ENCODE assay signal across 8 mouse cellular contexts in genomic region chr4:106317179-106318055, GRCm38 (mm10). TPM values are rescaled to one million over a fixed set of nuclear protein-coding genes. Genes with fewer than 3 reads are reported as not detected.
A peak's percentile ranks its signal among the peaks of the same experiment; 100 is the strongest.
DNase-seq lines count a peak whose midpoint lies in the region; ATAC-seq and TF ChIP-seq lines count a peak whose summit lies in the region.

No protein-coding gene starts in this region.

- H3K27ac ChIP-seq in layer of hippocampus, adult 2 months = peak overlapping the region; percentile 97
- H3K27ac ChIP-seq in ES-E14 (ENCODE audit: insufficient read depth, low read depth, low read length, poor library complexity, severe bottlenecking) = peak overlapping the region; percentile 9; the same call in 1 of the 2 replicates
- H3K27ac ChIP-seq in heart, embryonic 12.5 days (ENCODE audit: poor library complexity, severe bottlenecking) = peak overlapping the region; percentile 97
- H3K27ac ChIP-seq in liver, adult 2 months (replicated peaks; ENCODE audit: insufficient read depth, low read depth, low read length) = peak overlapping the region; percentile 89
- peak overlapping the region; percentile 80; the same call in 1 of the 2 replicates for H3K27ac ChIP-seq in stomach, embryonic 14.5 days (ENCODE audit: low read length)

- peaks cover 6 to 7% of the 10 kb centered on the region in 2 experiments for H3K4me1 ChIP-seq in ES-E14 (ENCODE audit: control insufficient read depth in 2 of 2, insufficient read depth in 2 of 2, low read length in 2 of 2, poor library complexity in 1 of 2)
- H3K4me1 ChIP-seq in heart, embryonic 12.5 days (replicated peaks) = peaks cover 40% of the 10 kb centered on the region
- H3K4me1 ChIP-seq in liver, adult 2 months (ENCODE audit: control insufficient read depth, insufficient read depth, low read length) = peaks cover 16% of the 10 kb centered on the region
- H3K4me1 ChIP-seq in stomach, embryonic 14.5 days (ENCODE audit: control insufficient read depth, insufficient read depth, low read length) = peaks cover 6% of the 10 kb centered on the region; the same call in 1 of the 2 replicates

- peak overlapping the region; percentile 98 for H3K9ac ChIP-seq in ES-E14 (ENCODE audit: insufficient read depth, low read depth, low read length, poor library complexity, severe bottlenecking)
- peak overlapping the region; percentile 99 for H3K9ac ChIP-seq in heart, embryonic 12.5 days
- peak overlapping the region; percentile 98 for H3K9ac ChIP-seq in liver, adult 2 months (ENCODE audit: low read depth, low read length)
- H3K9ac ChIP-seq in stomach, embryonic 14.5 days (replicated peaks; ENCODE audit: low read depth, low read length) = peak overlapping the region; percentile 98; the same call in 1 of the 2 replicates

- in situ Hi-C loops in ES-E14 (cut with MboI; ENCODE audit: low sequenced_read_pairs in 2 of 2, unreplicated experiment in 2 of 2) = no loop called here

- H3K79me2 ChIP-seq in liver, adult 2 months (ENCODE audit: control insufficient read depth, insufficient read depth, low read length) = peaks cover 29% of the 10 kb centered on the region

- no peak for TF ChIP-seq POLR2A in liver, adult 2 months (IDR thresholded peaks at IDR 0.05; ENCODE audit: extremely low read depth, insufficient read depth, low read length)

- H3K4me2 ChIP-seq in heart, embryonic 12.5 days = peak overlapping the region; percentile 86
- peak overlapping the region; percentile 81 for H3K4me2 ChIP-seq in stomach, embryonic 14.5 days (replicated peaks; ENCODE audit: low read depth, low read length)

- no peaks in the 10 kb centered on the region for H3K9me3 ChIP-seq in ES-E14 (ENCODE audit: control insufficient read depth, insufficient read depth, low read depth, low read length)
- no peaks in the 10 kb centered on the region for H3K9me3 ChIP-seq in heart, embryonic 12.5 days (replicated peaks)
- no peaks in the 10 kb centered on the region for H3K9me3 ChIP-seq in stomach, embryonic 14.5 days (ENCODE audit: control insufficient read depth, low read depth, low read length)

- no peaks in the 10 kb centered on the region for H3K36me3 ChIP-seq in ES-E14 (ENCODE audit: control insufficient read depth, insufficient read depth, low read length, poor library complexity, severe bottlenecking)
- H3K36me3 ChIP-seq in heart, embryonic 12.5 days = no peaks in the 10 kb centered on the region
- no peaks in the 10 kb centered on the region for H3K36me3 ChIP-seq in liver, adult 2 months (ENCODE audit: control insufficient read depth, insufficient read depth, low read length)
- no peaks in the 10 kb centered on the region for H3K36me3 ChIP-seq in stomach, embryonic 14.5 days (ENCODE audit: control insufficient read depth, insufficient read depth, low read length)

- WGBS in heart, embryonic 12.5 days = 16% methylated on average over 19 of the region's 19 CpGs
- 17% methylated on average over 19 of the region's 19 CpGs for WGBS in liver, adult 2 months
- WGBS in stomach, embryonic 14.5 days = 12% methylated on average over 19 of the region's 19 CpGs

- TF ChIP-seq CTCF in layer of hippocampus, adult 2 months (conservative IDR thresholded peaks at IDR 0.05) = no peak
- no peak for TF ChIP-seq CTCF in liver, adult 2 months (IDR thresholded peaks at IDR 0.05; ENCODE audit: low read depth, low read length)

- no peak for ATAC-seq in heart, embryonic 12.5 days (ENCODE audit: insufficient number of reproducible peaks, low FRiP score)
- 0 out of 2 replicates have a peak, but pooled peaks have one; percentile 9 for ATAC-seq in stomach, embryonic 14.5 days (ENCODE audit: insufficient number of reproducible peaks, insufficient read depth, low FRiP score, low read depth)

- DNase-seq in layer of hippocampus, adult 2 months (ENCODE audit: low spot score in 2 of 2) = no peak
- DNase-seq in layer of hippocampus, adult 11-12 months (ENCODE audit: low spot score) = no peak
- no peak for DNase-seq in ES-E14 (ENCODE audit: low read depth, low spot score)
- peak; percentile 49 for DNase-seq in cerebellum, adult 9-10 months
- DNase-seq in liver, adult 2 months (ENCODE audit: extremely low read depth, low read depth, low spot score) = peak; percentile 56
- no peak for DNase-seq in T-cell, adult 2 months (ENCODE audit: low spot score)

- peak overlapping the region; percentile 75 for H3K4me3 ChIP-seq in layer of hippocampus, adult 2 months
- H3K4me3 ChIP-seq in ES-E14 (ENCODE audit: insufficient read depth in 1 of 2, low read depth in 1 of 2, low read length in 2 of 2, poor library complexity in 1 of 2, severe bottlenecking in 1 of 2) = peak overlapping the region; percentile 96 to 98
- peak overlapping the region; percentile 96 for H3K4me3 ChIP-seq in heart, embryonic 12.5 days
- H3K4me3 ChIP-seq in liver, adult 2 months (ENCODE audit: insufficient read depth, low read depth, low read length) = peak overlapping the region; percentile 95
- peak overlapping the region; percentile 94 for H3K4me3 ChIP-seq in stomach, embryonic 14.5 days (ENCODE audit: low read depth, low read length)

- no peaks in the 10 kb centered on the region for H3K27me3 ChIP-seq in heart, embryonic 12.5 days (replicated peaks)
- H3K27me3 ChIP-seq in liver, adult 2 months (ENCODE audit: control insufficient read depth, insufficient read depth, low read length) = no peaks in the 10 kb centered on the region
- no peaks in the 10 kb centered on the region for H3K27me3 ChIP-seq in stomach, embryonic 14.5 days (ENCODE audit: control insufficient read depth, insufficient read depth, low read length)

TF ChIP-seq in ES-E14, 5 proteins besides CTCF, POLR2A, EP300 and RAD21:
- TF ChIP-seq MAFK (IDR thresholded peaks at IDR 0.05; ENCODE audit: insufficient read depth, low read depth, low read length) = no peak
- TF ChIP-seq HCFC1 (IDR thresholded peaks at IDR 0.05; ENCODE audit: borderline replicate concordance, insufficient read depth, low read length) = no peak
- no peak for TF ChIP-seq CHD2 (IDR thresholded peaks at IDR 0.05; ENCODE audit: low read depth, low read length)
- no peak for TF ChIP-seq ZC3H11A (IDR thresholded peaks at IDR 0.05; ENCODE audit: borderline replicate concordance, low read depth, low read length)
- no peak for TF ChIP-seq ZNF384 (IDR thresholded peaks at IDR 0.05; ENCODE audit: low read depth, low read length)

RNA-seq across cellular contexts. Expression of gene Usp24, which starts 1.4 kb away (rescaled TPM):
- 10 to 100 TPM; 41.0 to 45.8 TPM for total RNA-seq in layer of hippocampus, adult 2 months (2021)
- 30.5 TPM in 2 replicates for total RNA-seq in ES-E14 (2012; rRNA removed)
- polyA plus RNA-seq in heart, embryonic 12.5 days (2016; fragmentation: Nextera tagmentation; extraction: Ambion mirVana) = 10.4 and 10.6 TPM in 2 replicates
- 28.8 and 31.0 TPM in 2 replicates for total RNA-seq in liver, adult 2 months (2014; rRNA removed)
- 6.9 and 8.1 TPM in 2 replicates for polyA plus RNA-seq in liver, adult 2 months (2012; rRNA removed)
- 12.0 and 13.8 TPM in 2 replicates for polyA plus RNA-seq in stomach, embryonic 14.5 days (2014; fragmentation: Nextera tagmentation; extraction: Ambion mirVana)

Comparison
In these comparisons a context has a peak if more than half of its experiments do, and no peak if none do; other contexts are left out.
1. DNase-seq: peak in cerebellum, adult 9-10 months (single experiment) and liver, adult 2 months (single experiment); none in layer of hippocampus, adult 2 months (0 of 2), layer of hippocampus, adult 11-12 months (single experiment), ES-E14 (single experiment) and T-cell, adult 2 months (single experiment).
2. H3K27ac ChIP-seq: peak in every context shown above with its lines; median percentile 97 in layer of hippocampus, adult 2 months; 97 in heart, embryonic 12.5 days; 89 in liver, adult 2 months; 80 in stomach, embryonic 14.5 days; 9 in ES-E14.
3. Peak in every context shown above with its lines, with median percentiles within 50 percentile points of each other: H3K4me3 ChIP-seq and H3K9ac ChIP-seq.